Mouse (Mus musculus): ENCODE measurements around the gene Zfp354a. TPM values are rescaled to one million over a fixed set of nuclear protein-coding genes. Genes with fewer than 3 reads are reported as not detected.

The Zfp354a gene
- polyA plus RNA-seq, 1 experiment from 2014 or later, result 10.1 TPM

Other genes with a start within 250 kb of the Zfp354a start
- 34.2 and 35.1 TPM in 2 replicates for gene Zfp354c, start 231.5 kb upstream of the Zfp354a start, polyA plus RNA-seq (2015; fragmentation: Nextera tagmentation; extraction: Ambion mirVana)
- gene Zfp879, start 217.7 kb upstream of the Zfp354a start, polyA plus RNA-seq (2015; fragmentation: Nextera tagmentation; extraction: Ambion mirVana), result 0.81 and 0.95 TPM in 2 replicates
- 0.33 and 0.39 TPM in 2 replicates for gene Grm6, start 208.6 kb upstream of the Zfp354a start, polyA plus RNA-seq (2015; fragmentation: Nextera tagmentation; extraction: Ambion mirVana)
- gene Zfp454, start 171.6 kb upstream of the Zfp354a start, polyA plus RNA-seq (2015; fragmentation: Nextera tagmentation; extraction: Ambion mirVana), result 7.0 and 7.6 TPM in 2 replicates
- gene Zfp2, start 143.1 kb upstream of the Zfp354a start, polyA plus RNA-seq (2015; fragmentation: Nextera tagmentation; extraction: Ambion mirVana), result 9.3 and 10.3 TPM in 2 replicates
- gene Zfp354b, start 127.6 kb upstream of the Zfp354a start, polyA plus RNA-seq (2015; fragmentation: Nextera tagmentation; extraction: Ambion mirVana), result 2.5 and 2.7 TPM in 2 replicates
- gene 4933414I15Rik, start 115.5 kb upstream of the Zfp354a start, polyA plus RNA-seq (2015; fragmentation: Nextera tagmentation; extraction: Ambion mirVana), result not detected in 2 replicates
- not detected in 2 replicates for gene Prop1, start 105.5 kb upstream of the Zfp354a start, polyA plus RNA-seq (2015; fragmentation: Nextera tagmentation; extraction: Ambion mirVana)
- not detected in 2 replicates for gene Olfr1378, start 92.7 kb upstream of the Zfp354a start, polyA plus RNA-seq (2015; fragmentation: Nextera tagmentation; extraction: Ambion mirVana)
- 0.13 and 0.20 TPM in 2 replicates for gene Olfr1377, start 77.3 kb upstream of the Zfp354a start, polyA plus RNA-seq (2015; fragmentation: Nextera tagmentation; extraction: Ambion mirVana)
- gene Olfr51, start 55.7 kb upstream of the Zfp354a start, polyA plus RNA-seq (2015; fragmentation: Nextera tagmentation; extraction: Ambion mirVana), result not detected in 2 replicates
- gene Olfr54, start 45.0 kb upstream of the Zfp354a start, polyA plus RNA-seq (2015; fragmentation: Nextera tagmentation; extraction: Ambion mirVana), result 0.04 and 0.13 TPM in 2 replicates
- gene Olfr1375, start 11.1 kb upstream of the Zfp354a start, polyA plus RNA-seq (2015; fragmentation: Nextera tagmentation; extraction: Ambion mirVana), result not detected in 2 replicates
- gene Gm12569, start 161.2 kb downstream of the Zfp354a start, polyA plus RNA-seq (2015; fragmentation: Nextera tagmentation; extraction: Ambion mirVana), result not detected in 2 replicates
- 108 and 111 TPM in 2 replicates for gene Clk4, start 202.5 kb downstream of the Zfp354a start, polyA plus RNA-seq (2015; fragmentation: Nextera tagmentation; extraction: Ambion mirVana)
- gene BC049762, start 203.8 kb downstream of the Zfp354a start, polyA plus RNA-seq (2015; fragmentation: Nextera tagmentation; extraction: Ambion mirVana), result 0.32 and 0.46 TPM in 2 replicates
- gene Col23a1, start 230.7 kb downstream of the Zfp354a start, polyA plus RNA-seq (2015; fragmentation: Nextera tagmentation; extraction: Ambion mirVana), result 26.2 and 28.8 TPM in 2 replicates